Mouse (Mus musculus) limb, embryonic 15.5 days (tissue): ENCODE results near the gene Snapin. TPM values are rescaled to one million over a fixed set of nuclear protein-coding genes. Genes with fewer than 3 reads are reported as not detected.

ENCODE experiments used
- ATAC-seq: fragments of 200-750 bp; cut with Nextera tagmentation; 2 replicates; pipeline ENCODE4 v1.8.0; 2017; ENCODE audit warnings: low read depth, moderate TSS enrichment; ENCODE audit not compliant: insufficient number of reproducible peaks, low FRiP score, low TSS enrichment
- H3K27ac ChIP-seq: fragments of 300-500 bp; sonication (generic); 2 replicates; pipeline ENCODE4 v1.5.1; 2015; ENCODE audit warnings: moderate library complexity, mild to moderate bottlenecking, inconsistent platforms
- H3K27me3 ChIP-seq: fragments of 300-500 bp; sonication (generic); 2 replicates; pipeline ENCODE4 v1.6.1; 2015; ENCODE audit warnings: inconsistent platforms
- H3K36me3 ChIP-seq: fragments of 300-500 bp; sonication (generic); 2 replicates; pipeline ENCODE4 v1.6.1; 2015; ENCODE audit warnings: inconsistent platforms
- H3K4me1 ChIP-seq: fragments of 300-500 bp; sonication (generic); 2 replicates; pipeline ENCODE4 v1.6.1; 2015; ENCODE audit warnings: inconsistent platforms
- H3K4me2 ChIP-seq: fragments of 300-500 bp; sonication (generic); 2 replicates; pipeline ENCODE4 v1.6.1; 2015; ENCODE audit warnings: mild to moderate bottlenecking, inconsistent platforms
- H3K4me3 ChIP-seq: fragments of 300-500 bp; sonication (generic); 2 replicates; pipeline ENCODE4 v1.5.1; 2015; ENCODE audit warnings: mild to moderate bottlenecking, inconsistent platforms
- H3K9ac ChIP-seq: fragments of 300-500 bp; sonication (generic); 2 replicates; pipeline ENCODE4 v1.6.1; 2015; ENCODE audit warnings: inconsistent platforms
- H3K9me3 ChIP-seq: fragments of 300-500 bp; sonication (generic); 2 replicates; pipeline ENCODE4 v1.6.1; 2016; ENCODE audit warnings: inconsistent platforms
- WGBS: fragments of 180-500 bp; shearing (Covaris S2); methylation state at CpG from one replicate; pipeline ENCODE4 v1.1.7; 2015; 5-methylcytosine and 5-hydroxymethylcytosine counted together
- polyA plus RNA-seq: library from polyadenylated mRNA; unstranded; fragments of >200 nt; fragmentation: Nextera tagmentation; extraction: Ambion mirVana; gene quantifications from 2 replicates; pipeline ENCODE4 v1.2.1, GENCODE M21; 2015

Snapin gene
- polyA plus RNA-seq, 1 experiment from 2014 or later = 89.9 TPM

GRCm38 (mm10) chr3:90515242-90515641, 24.4 kb upstream of the Snapin start:
- H3K4me3 ChIP-seq = peak overlapping the region; percentile 44
- WGBS = 20% methylated on average over 1 of the region's 1 CpGs
- ATAC-seq = no peak
- H3K36me3 ChIP-seq = no peaks in the 10 kb centered on the region
- H3K9me3 ChIP-seq = no peaks in the 10 kb centered on the region
- H3K27me3 ChIP-seq = 0 out of 2 replicates have a peak, but pooled peaks cover 10% of the 10 kb centered on the region
- H3K4me1 ChIP-seq = peaks cover 28% of the 10 kb centered on the region
- H3K27ac ChIP-seq = peak overlapping the region; percentile 70; the same call in 1 of the 2 replicates
- peak overlapping the region; percentile 75 for H3K4me2 ChIP-seq
- peak overlapping the region; percentile 44; the same call in 1 of the 2 replicates for H3K9ac ChIP-seq

GRCm38 (mm10) chr3:90514691-90515090, 23.9 kb upstream of the Snapin start:
- Histone ChIP-seq H3K9ac (peak overlapping the region; percentile 44), H3K4me3 (peak overlapping the region; percentile 44), H3K36me3 (no peaks in the 10 kb centered on the region), H3K4me2 (peak overlapping the region; percentile 75), H3K27ac (peak overlapping the region; percentile 70), H3K27me3 (0 out of 2 replicates have a peak, but pooled peaks cover 10% of the 10 kb centered on the region), H3K4me1 (peaks cover 28% of the 10 kb centered on the region), H3K9me3 (no peaks in the 10 kb centered on the region)
- ATAC-seq = peak; percentile 70
- 0% methylated on average over 10 of the region's 10 CpGs for WGBS

- 6% methylated on average over 25 of the region's 25 CpGs for WGBS
- Histone ChIP-seq H3K4me1 (peaks cover 28% of the 10 kb centered on the region), H3K27ac (peak within 1 kb of the TSS; percentile 70), H3K9me3 (no peaks in the 10 kb centered on the region), H3K4me2 (peak within 1 kb of the TSS; percentile 75), H3K27me3 (0 out of 2 replicates have a peak, but pooled peaks cover 10% of the 10 kb centered on the region), H3K4me3 (peak within 1 kb of the TSS; percentile 44), H3K36me3 (no peaks in the 10 kb centered on the region), H3K9ac (peak within 1 kb of the TSS; percentile 44)
- ATAC-seq = peak; percentile 25; the same call in 1 of the 2 replicates
These were observed 23.2 kb upstream of the Snapin start, which contains the start of the genes S100a1 and S100a13 for GRCm38 (mm10) chr3:90513796-90514590. Gene S100a1, minus strand, starts transcription at chr3:90514392. Gene S100a13, plus strand, starts transcription at chr3:90514435.

GRCm38 (mm10) chr3:90512948-90513642, 22.3 kb upstream of the Snapin start:
- Histone ChIP-seq H3K4me3 (0 out of 2 replicates have a peak overlapping the region, but pooled peaks have one; percentile 44), H3K9me3 (no peaks in the 10 kb centered on the region), H3K9ac (no peak overlapping the region), H3K4me1 (peaks cover 29% of the 10 kb centered on the region), H3K36me3 (no peaks in the 10 kb centered on the region), H3K27ac (no peak overlapping the region), H3K27me3 (0 out of 2 replicates have a peak, but pooled peaks cover 10% of the 10 kb centered on the region), H3K4me2 (peak overlapping the region; percentile 75; the same call in 1 of the 2 replicates)
- no peak for ATAC-seq
- 78% methylated on average over 9 of the region's 9 CpGs for WGBS

GRCm38 (mm10) chr3:90512276-90512675, 21.4 kb upstream of the Snapin start:
- no peak overlapping the region for H3K9ac ChIP-seq
- no peak overlapping the region for H3K27ac ChIP-seq
- no peak overlapping the region for H3K4me2 ChIP-seq
- peaks cover 5% of the 10 kb centered on the region for H3K36me3 ChIP-seq
- H3K9me3 ChIP-seq = no peaks in the 10 kb centered on the region
- 81% methylated on average over 5 of the region's 5 CpGs for WGBS
- H3K4me3 ChIP-seq = no peak overlapping the region
- ATAC-seq = no peak
- 0 out of 2 replicates have a peak, but pooled peaks cover 10% of the 10 kb centered on the region for H3K27me3 ChIP-seq
- H3K4me1 ChIP-seq = peaks cover 37% of the 10 kb centered on the region

- Histone ChIP-seq H3K9me3 (no peaks in the 10 kb centered on the region), H3K9ac (no peak overlapping the region), H3K27ac (peak overlapping the region; percentile 94), H3K4me1 (peaks cover 27% of the 10 kb centered on the region), H3K4me3 (peak overlapping the region; percentile 89), H3K36me3 (peaks cover 27% of the 10 kb centered on the region), H3K4me2 (peak overlapping the region; percentile 40), H3K27me3 (0 out of 2 replicates have a peak, but pooled peaks cover 10% of the 10 kb centered on the region)
- 23% methylated on average over 2 of the region's 2 CpGs for WGBS
- no peak for ATAC-seq
These were observed 18.9 kb upstream of the Snapin start for GRCm38 (mm10) chr3:90509747-90510123.

- no peaks in the 10 kb centered on the region for H3K9me3 ChIP-seq
- WGBS = under 1% methylated on average over 66 of the region's 66 CpGs
- peak within 1 kb of the TSS; percentile 94 for H3K27ac ChIP-seq
- ATAC-seq = peak; percentile 91
- peak within 1 kb of the TSS; percentile 89 for H3K4me3 ChIP-seq
- 0 out of 2 replicates have a peak, but pooled peaks cover 10% of the 10 kb centered on the region for H3K27me3 ChIP-seq
- peak within 1 kb of the TSS; percentile 97 for H3K9ac ChIP-seq
- peaks cover 21% of the 10 kb centered on the region for H3K4me1 ChIP-seq
- H3K36me3 ChIP-seq = peaks cover 32% of the 10 kb centered on the region
- peak within 1 kb of the TSS; percentile 56 for H3K4me2 ChIP-seq
These were observed 18.3 kb upstream of the Snapin start, which contains the start of gene Chtop for GRCm38 (mm10) chr3:90508950-90509746. Gene Chtop, minus strand, starts transcription at chr3:90509498.

GRCm38 (mm10) chr3:90508287-90508949, 17.6 kb upstream of the Snapin start:
- H3K27ac ChIP-seq = peak overlapping the region; percentile 94
- ATAC-seq = no peak
- peak overlapping the region; percentile 56 for H3K4me2 ChIP-seq
- H3K9ac ChIP-seq = peak overlapping the region; percentile 97
- peak overlapping the region; percentile 89 for H3K4me3 ChIP-seq
- no peaks in the 10 kb centered on the region for H3K9me3 ChIP-seq
- peaks cover 38% of the 10 kb centered on the region for H3K36me3 ChIP-seq
- H3K4me1 ChIP-seq = peaks cover 14% of the 10 kb centered on the region
- WGBS = 2% methylated on average over 20 of the region's 20 CpGs
- H3K27me3 ChIP-seq = 0 out of 2 replicates have a peak, but pooled peaks cover 10% of the 10 kb centered on the region

GRCm38 (mm10) chr3:90506362-90506761, 15.5 kb upstream of the Snapin start:
- no peak overlapping the region for H3K27ac ChIP-seq
- H3K9ac ChIP-seq = no peak overlapping the region
- 76% methylated on average over 3 of the region's 3 CpGs for WGBS
- H3K4me3 ChIP-seq = no peak overlapping the region
- no peak overlapping the region for H3K4me2 ChIP-seq
- H3K4me1 ChIP-seq = peaks cover 12% of the 10 kb centered on the region
- no peaks in the 10 kb centered on the region for H3K9me3 ChIP-seq
- H3K27me3 ChIP-seq = no peaks in the 10 kb centered on the region
- peaks cover 56% of the 10 kb centered on the region for H3K36me3 ChIP-seq
- no peak for ATAC-seq

GRCm38 (mm10) chr3:90505216-90505615, 14.4 kb upstream of the Snapin start:
- Histone ChIP-seq H3K27ac (no peak overlapping the region), H3K36me3 (peaks cover 64% of the 10 kb centered on the region), H3K4me3 (no peak overlapping the region), H3K9ac (no peak overlapping the region), H3K9me3 (no peaks in the 10 kb centered on the region), H3K4me1 (peaks cover 12% of the 10 kb centered on the region), H3K27me3 (no peaks in the 10 kb centered on the region), H3K4me2 (no peak overlapping the region)
- WGBS = 80% methylated on average over 5 of the region's 5 CpGs
- no peak for ATAC-seq

GRCm38 (mm10) chr3:90503444-90503843, 12.6 kb upstream of the Snapin start:
- H3K4me1 ChIP-seq = peaks cover 12% of the 10 kb centered on the region
- 84% methylated on average over 4 of the region's 4 CpGs for WGBS
- H3K27ac ChIP-seq = no peak overlapping the region
- no peak overlapping the region for H3K4me3 ChIP-seq
- ATAC-seq = no peak
- H3K9ac ChIP-seq = no peak overlapping the region
- H3K9me3 ChIP-seq = no peaks in the 10 kb centered on the region
- no peaks in the 10 kb centered on the region for H3K27me3 ChIP-seq
- H3K4me2 ChIP-seq = no peak overlapping the region
- H3K36me3 ChIP-seq = peaks cover 80% of the 10 kb centered on the region
